Mouse (Mus musculus): ENCODE measurements around the gene Gdpgp1. TPM values are rescaled to one million over a fixed set of nuclear protein-coding genes. Genes with fewer than 3 reads are reported as not detected.
A peak's percentile ranks its signal among the peaks of the same experiment; 100 is the strongest.

Gene Gdpgp1
- polyA plus RNA-seq, 1 experiment from 2014 or later = 3.8 TPM

DNA sequence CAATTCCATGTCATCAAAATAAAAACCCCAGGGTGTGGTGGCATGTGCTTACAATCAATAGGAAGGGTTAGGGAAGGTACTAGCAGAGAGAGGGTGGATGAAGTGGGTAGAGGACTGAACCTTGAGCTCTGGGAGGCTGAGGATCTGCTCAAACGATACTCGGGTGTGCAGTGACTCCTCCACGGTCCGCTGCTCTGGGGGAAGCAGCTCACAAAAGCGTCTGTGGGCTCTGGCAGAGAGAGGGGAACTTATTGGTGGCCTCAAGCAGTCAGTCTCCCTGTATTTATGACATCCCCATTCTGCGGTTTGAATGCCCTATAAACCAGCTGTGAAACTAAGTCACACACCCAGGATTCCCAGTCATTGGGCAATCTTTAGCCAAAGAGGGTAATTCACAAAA, 2.5 kb upstream of the Gdpgp1 start:
- no peak for DNase-seq (ENCODE audit: low spot score, missing footprints)
- Histone ChIP-seq H3K36me3 (ENCODE audit: control insufficient read depth, insufficient read depth, low read length) (peaks cover 11% of the 10 kb centered on the region), H3K27me3 (ENCODE audit: control insufficient read depth, insufficient read depth, low read length) (no peaks in the 10 kb centered on the region), H3K4me3 (ENCODE audit: low read depth, low read length) (no peak overlapping the region), H3K4me1 (ENCODE audit: control insufficient read depth, insufficient read depth, low read length) (peaks cover 9% of the 10 kb centered on the region; the same call in 1 of the 2 replicates), H3K9me3 (ENCODE audit: control insufficient read depth, low read length) (no peaks in the 10 kb centered on the region), H3K27ac (ENCODE audit: low read depth, low read length) (no peak overlapping the region), H3K9ac (ENCODE audit: low read length) (no peak overlapping the region), H3K4me2 (no peak overlapping the region)
- no peak for ATAC-seq (ENCODE audit: low FRiP score)
- WGBS = 63% methylated on average over 6 of the region's 6 CpGs

DNA sequence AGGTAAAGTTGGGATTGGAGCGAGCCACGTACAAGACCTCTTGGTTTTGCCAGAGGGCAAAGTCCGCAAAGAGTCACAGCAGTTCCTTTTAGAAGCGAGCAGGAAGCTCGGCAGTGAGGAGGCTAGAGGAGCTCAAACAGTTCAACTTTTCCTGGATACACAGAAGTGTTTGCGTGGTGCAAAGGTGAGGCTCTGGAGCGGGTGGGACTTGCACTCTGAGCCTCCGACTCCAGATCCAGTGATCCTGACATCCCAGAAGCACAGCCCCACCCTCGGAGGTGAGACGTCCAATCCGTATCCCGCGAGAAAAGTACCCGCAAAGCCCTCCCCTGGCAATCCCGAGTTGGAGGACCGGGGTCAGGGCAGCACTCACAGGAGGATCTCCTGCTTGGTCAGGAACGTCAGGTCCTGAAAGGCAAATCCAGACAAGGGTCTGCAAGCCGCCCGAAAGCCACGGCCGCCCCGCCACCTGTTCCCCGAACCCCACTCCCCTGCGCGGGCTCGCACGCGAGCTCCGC, 635 bp upstream of the Gdpgp1 start:
- Histone ChIP-seq H3K9me3 (ENCODE audit: control insufficient read depth, low read length) (no peaks in the 10 kb centered on the region), H3K9ac (ENCODE audit: low read length) (peak overlapping the region; percentile 55), H3K36me3 (ENCODE audit: control insufficient read depth, insufficient read depth, low read length) (peaks cover 4% of the 10 kb centered on the region; the same call in 1 of the 2 replicates), H3K27ac (ENCODE audit: low read depth, low read length) (no peak overlapping the region), H3K4me2 (peak overlapping the region; percentile 81), H3K27me3 (ENCODE audit: control insufficient read depth, insufficient read depth, low read length) (no peaks in the 10 kb centered on the region), H3K4me1 (ENCODE audit: control insufficient read depth, insufficient read depth, low read length) (peaks cover 9% of the 10 kb centered on the region; the same call in 1 of the 2 replicates), H3K4me3 (ENCODE audit: low read depth, low read length) (peak overlapping the region; percentile 58)
- WGBS = under 1% methylated on average over 29 of the region's 29 CpGs
- peak; percentile 88 for DNase-seq (ENCODE audit: low spot score, missing footprints)
- ATAC-seq (ENCODE audit: low FRiP score) = no peak; the same call in 1 of the 2 replicates

DNA sequence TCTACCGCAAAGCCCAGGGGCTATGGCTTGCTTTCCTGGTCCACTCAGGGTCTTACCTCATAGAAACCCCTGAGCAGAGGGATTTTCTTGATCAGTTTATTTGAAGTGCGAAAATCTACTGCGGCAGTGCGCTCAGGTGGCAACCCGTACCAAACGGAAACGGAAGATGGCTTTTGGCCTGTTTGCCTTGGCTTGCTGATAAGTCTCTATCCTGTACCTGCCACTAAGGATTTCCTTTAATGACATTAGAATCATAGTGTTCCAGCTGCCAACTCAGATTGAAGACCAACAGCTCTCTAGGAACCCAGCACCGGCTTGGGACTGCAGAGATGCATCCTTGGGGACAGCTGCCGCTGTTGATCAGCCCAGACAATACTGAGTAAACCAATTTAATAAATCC, 1.1 kb downstream of the Gdpgp1 start:
- Histone ChIP-seq H3K4me1 (ENCODE audit: control insufficient read depth, insufficient read depth, low read length) (peaks cover 9% of the 10 kb centered on the region; the same call in 1 of the 2 replicates), H3K9ac (ENCODE audit: low read length) (no peak overlapping the region), H3K4me2 (no peak overlapping the region; the same call in 1 of the 2 replicates), H3K36me3 (ENCODE audit: control insufficient read depth, insufficient read depth, low read length) (peaks cover 3% of the 10 kb centered on the region; the same call in 1 of the 2 replicates), H3K4me3 (ENCODE audit: low read depth, low read length) (no peak overlapping the region), H3K27ac (ENCODE audit: low read depth, low read length) (no peak overlapping the region), H3K27me3 (ENCODE audit: control insufficient read depth, insufficient read depth, low read length) (no peaks in the 10 kb centered on the region), H3K9me3 (ENCODE audit: control insufficient read depth, low read length) (no peaks in the 10 kb centered on the region)
- no peak for DNase-seq (ENCODE audit: low spot score, missing footprints)
- 81% methylated on average over 9 of the region's 9 CpGs for WGBS
- ATAC-seq (ENCODE audit: low FRiP score) = no peak

DNA sequence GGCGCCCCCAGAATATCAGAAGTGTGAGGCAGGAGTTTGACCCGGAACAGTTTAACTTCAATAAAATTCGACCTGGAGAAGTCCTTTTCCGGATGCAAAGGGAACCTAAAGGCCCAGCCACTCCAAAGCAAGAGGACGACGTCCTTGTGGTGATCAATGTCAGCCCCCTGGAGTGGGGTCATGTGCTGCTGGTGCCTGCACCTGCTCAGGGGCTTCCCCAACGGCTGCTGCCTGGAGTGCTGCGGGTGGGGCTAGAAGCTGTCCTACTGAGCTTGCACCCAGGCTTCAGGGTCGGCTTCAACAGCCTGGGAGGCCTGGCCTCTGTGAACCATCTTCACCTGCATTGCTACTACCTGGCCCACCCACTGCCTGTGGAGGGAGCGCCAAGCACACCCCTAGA, 5.9 kb downstream of the Gdpgp1 start:
- no peak overlapping the region for H3K4me3 ChIP-seq (ENCODE audit: low read depth, low read length)
- H3K9me3 ChIP-seq (ENCODE audit: control insufficient read depth, low read length) = no peaks in the 10 kb centered on the region
- H3K27me3 ChIP-seq (ENCODE audit: control insufficient read depth, insufficient read depth, low read length) = no peaks in the 10 kb centered on the region
- no peak overlapping the region for H3K4me2 ChIP-seq
- H3K36me3 ChIP-seq (ENCODE audit: control insufficient read depth, insufficient read depth, low read length) = peaks cover 5% of the 10 kb centered on the region; the same call in 1 of the 2 replicates
- no peak overlapping the region for H3K27ac ChIP-seq (ENCODE audit: low read depth, low read length)
- 90% methylated on average over 10 of the region's 10 CpGs for WGBS
- ATAC-seq (ENCODE audit: low FRiP score) (no peak), DNase-seq (ENCODE audit: low spot score, missing footprints) (no peak)
- peaks cover 5% of the 10 kb centered on the region; the same call in 1 of the 2 replicates for H3K4me1 ChIP-seq (ENCODE audit: control insufficient read depth, insufficient read depth, low read length)
- no peak overlapping the region for H3K9ac ChIP-seq (ENCODE audit: low read length)

DNA sequence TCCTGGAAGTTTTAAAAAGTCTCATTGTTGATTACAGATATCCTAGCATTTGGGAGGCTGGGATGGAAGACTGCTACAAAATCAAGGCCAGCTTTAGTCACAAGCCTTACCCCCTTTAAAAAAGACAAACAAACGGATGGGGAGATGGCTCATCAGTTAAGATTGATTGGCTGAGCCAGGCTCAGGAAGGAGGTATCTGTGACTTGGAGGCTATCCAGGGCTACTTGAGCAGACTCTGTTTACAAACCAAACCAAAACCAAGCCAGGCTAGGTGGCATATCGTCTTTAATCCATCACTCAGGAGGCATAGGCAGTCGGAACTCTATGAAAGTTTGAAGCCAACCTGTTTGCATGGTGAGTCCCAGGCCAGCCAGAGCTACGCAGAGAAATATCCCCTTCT, 9.0 kb downstream of the Gdpgp1 start:
- Histone ChIP-seq H3K36me3 (ENCODE audit: control insufficient read depth, insufficient read depth, low read length) (peaks cover 5% of the 10 kb centered on the region; the same call in 1 of the 2 replicates), H3K9me3 (ENCODE audit: control insufficient read depth, low read length) (no peaks in the 10 kb centered on the region), H3K4me1 (ENCODE audit: control insufficient read depth, insufficient read depth, low read length) (no peaks in the 10 kb centered on the region), H3K4me3 (ENCODE audit: low read depth, low read length) (no peak overlapping the region), H3K27me3 (ENCODE audit: control insufficient read depth, insufficient read depth, low read length) (no peaks in the 10 kb centered on the region), H3K4me2 (no peak overlapping the region), H3K27ac (ENCODE audit: low read depth, low read length) (no peak overlapping the region), H3K9ac (ENCODE audit: low read length) (no peak overlapping the region)
- WGBS = 88% methylated on average over 4 of the region's 4 CpGs
- DNase-seq (ENCODE audit: low spot score, missing footprints) (no peak), ATAC-seq (ENCODE audit: low FRiP score) (no peak)

DNA sequence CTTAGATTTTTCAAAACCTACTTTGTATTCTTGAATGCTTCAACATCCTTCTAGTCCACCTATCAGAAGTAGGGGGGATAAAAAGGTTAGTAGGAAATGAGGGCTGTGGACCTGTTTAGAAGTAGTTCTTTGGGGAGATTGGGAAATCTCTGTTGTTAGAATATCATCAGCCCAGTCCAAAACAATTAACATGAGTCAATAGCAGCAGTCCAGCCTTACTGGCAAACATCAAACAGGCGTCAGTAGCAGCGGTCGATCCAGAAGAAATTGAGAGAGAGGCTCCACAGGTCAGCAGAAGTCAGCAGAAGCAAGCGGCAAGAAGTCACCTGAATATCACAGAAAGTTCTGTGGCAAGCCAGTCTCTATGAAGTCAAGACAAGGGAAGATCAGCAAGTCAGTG, 12.2 kb downstream of the Gdpgp1 start:
- 0 out of 2 replicates have a peak, but pooled peaks cover 2% of the 10 kb centered on the region for H3K36me3 ChIP-seq (ENCODE audit: control insufficient read depth, insufficient read depth, low read length)
- WGBS = 95% methylated on average over 4 of the region's 4 CpGs
- H3K4me3 ChIP-seq (ENCODE audit: low read depth, low read length) = no peak overlapping the region
- no peak overlapping the region for H3K4me2 ChIP-seq
- no peak overlapping the region for H3K27ac ChIP-seq (ENCODE audit: low read depth, low read length)
- DNase-seq (ENCODE audit: low spot score, missing footprints) = no peak
- H3K9me3 ChIP-seq (ENCODE audit: control insufficient read depth, low read length) = no peaks in the 10 kb centered on the region
- H3K27me3 ChIP-seq (ENCODE audit: control insufficient read depth, insufficient read depth, low read length) = no peaks in the 10 kb centered on the region
- H3K4me1 ChIP-seq (ENCODE audit: control insufficient read depth, insufficient read depth, low read length) = no peaks in the 10 kb centered on the region
- H3K9ac ChIP-seq (ENCODE audit: low read length) = no peak overlapping the region
- no peak for ATAC-seq (ENCODE audit: low FRiP score)

DNA sequence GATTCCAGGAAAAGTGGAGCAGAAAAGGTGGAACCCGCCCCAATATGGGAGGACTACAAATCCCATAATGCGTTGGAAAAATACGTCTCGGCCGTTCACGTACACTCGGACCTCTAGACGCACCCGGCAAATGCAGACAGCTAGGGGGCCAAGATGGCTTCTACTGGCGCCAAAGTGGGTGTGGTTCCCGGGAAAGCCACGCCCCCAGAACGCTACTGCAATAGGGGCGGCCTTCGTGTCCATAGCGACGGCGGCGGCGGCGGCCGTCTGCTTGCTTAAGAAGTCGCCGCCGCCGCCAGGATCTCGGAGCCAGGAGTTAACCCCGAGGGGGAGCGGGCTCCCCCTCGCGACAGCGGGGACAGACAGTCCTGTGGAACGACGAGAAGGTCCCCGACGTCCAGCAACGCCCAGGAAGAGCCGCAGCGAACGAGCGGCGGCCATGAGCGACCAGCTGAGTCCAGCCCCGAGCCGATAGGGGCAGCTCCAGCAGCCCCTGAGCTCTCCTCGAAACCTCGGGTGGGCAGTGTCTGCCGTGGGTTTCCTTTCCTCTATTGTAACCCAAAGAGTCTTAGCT, 13.6 kb downstream of the Gdpgp1 start, which contains the start of gene Ttll13:
Ttll13 (plus strand) TSS at position 229 of the 574 bp plus-strand sequence.
- Histone ChIP-seq H3K36me3 (ENCODE audit: control insufficient read depth, insufficient read depth, low read length) (0 out of 2 replicates have a peak, but pooled peaks cover under 1% of the 10 kb centered on the region), H3K4me3 (ENCODE audit: low read depth, low read length) (peak within 1 kb of the TSS; percentile 44), H3K27me3 (ENCODE audit: control insufficient read depth, insufficient read depth, low read length) (no peaks in the 10 kb centered on the region), H3K4me2 (peak within 1 kb of the TSS; percentile 49), H3K9me3 (ENCODE audit: control insufficient read depth, low read length) (no peaks in the 10 kb centered on the region), H3K9ac (ENCODE audit: low read length) (peak within 1 kb of the TSS; percentile 73), H3K4me1 (ENCODE audit: control insufficient read depth, insufficient read depth, low read length) (no peaks in the 10 kb centered on the region), H3K27ac (ENCODE audit: low read depth, low read length) (peak within 1 kb of the TSS; percentile 76)
- ATAC-seq (ENCODE audit: low FRiP score) = peak; percentile 98
- WGBS = under 1% methylated on average over 48 of the region's 48 CpGs
- DNase-seq (ENCODE audit: low spot score, missing footprints) = peak; percentile 100

DNA sequence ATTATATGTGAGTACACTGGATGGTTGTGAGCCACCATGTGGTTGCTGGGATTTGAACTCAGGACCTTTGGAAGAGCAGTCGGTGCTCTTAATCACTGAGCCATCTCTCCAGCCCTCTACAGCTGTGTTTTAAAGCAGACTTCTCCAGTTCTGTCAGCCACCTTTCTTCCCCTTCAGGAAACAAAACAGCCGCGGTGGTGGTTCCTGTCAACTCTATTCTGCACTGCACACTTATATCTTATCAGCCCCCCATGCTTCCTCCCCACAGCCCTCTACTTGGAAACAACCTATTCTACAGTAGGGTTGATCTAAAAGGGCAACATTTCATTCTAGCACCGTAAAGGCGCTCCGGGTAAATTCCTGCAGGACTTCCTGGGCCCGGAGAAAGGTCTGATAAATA, 14.2 kb downstream of the Gdpgp1 start:
- Histone ChIP-seq H3K36me3 (ENCODE audit: control insufficient read depth, insufficient read depth, low read length) (no peaks in the 10 kb centered on the region), H3K27me3 (ENCODE audit: control insufficient read depth, insufficient read depth, low read length) (no peaks in the 10 kb centered on the region), H3K4me3 (ENCODE audit: low read depth, low read length) (peak overlapping the region; percentile 44), H3K4me2 (peak overlapping the region; percentile 49; the same call in 1 of the 2 replicates), H3K9me3 (ENCODE audit: control insufficient read depth, low read length) (no peaks in the 10 kb centered on the region), H3K9ac (ENCODE audit: low read length) (no peak overlapping the region; the same call in 1 of the 2 replicates), H3K27ac (ENCODE audit: low read depth, low read length) (no peak overlapping the region; the same call in 1 of the 2 replicates), H3K4me1 (ENCODE audit: control insufficient read depth, insufficient read depth, low read length) (no peaks in the 10 kb centered on the region)
- DNase-seq (ENCODE audit: low spot score, missing footprints) = no peak
- WGBS = 74% methylated on average over 7 of the region's 7 CpGs
- no peak for ATAC-seq (ENCODE audit: low FRiP score)

DNA sequence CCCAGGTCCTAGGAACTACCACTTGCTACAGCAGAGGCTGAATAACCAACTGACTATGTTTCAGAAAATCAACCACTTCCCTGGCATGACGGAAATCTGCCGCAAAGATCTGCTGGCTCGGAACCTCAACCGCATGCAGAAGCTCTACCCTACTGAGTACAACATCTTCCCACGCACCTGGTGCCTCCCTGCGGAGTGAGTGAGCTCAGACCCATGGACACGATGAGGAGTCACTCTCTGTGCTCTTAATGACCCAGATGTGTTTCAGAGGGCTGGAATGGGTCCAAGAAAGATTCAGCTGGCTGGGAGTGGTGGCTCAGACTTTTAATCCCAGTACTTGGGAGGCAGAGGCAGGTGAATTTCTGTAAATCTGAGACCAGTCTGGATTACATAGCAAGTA, 19.8 kb downstream of the Gdpgp1 start:
- no peaks in the 10 kb centered on the region for H3K36me3 ChIP-seq (ENCODE audit: control insufficient read depth, insufficient read depth, low read length)
- 82% methylated on average over 7 of the region's 7 CpGs for WGBS
- no peaks in the 10 kb centered on the region for H3K9me3 ChIP-seq (ENCODE audit: control insufficient read depth, low read length)
- no peak for ATAC-seq (ENCODE audit: low FRiP score)
- no peaks in the 10 kb centered on the region for H3K4me1 ChIP-seq (ENCODE audit: control insufficient read depth, insufficient read depth, low read length)
- no peak overlapping the region for H3K4me2 ChIP-seq
- H3K27me3 ChIP-seq (ENCODE audit: control insufficient read depth, insufficient read depth, low read length) = no peaks in the 10 kb centered on the region
- H3K27ac ChIP-seq (ENCODE audit: low read depth, low read length) = no peak overlapping the region
- H3K4me3 ChIP-seq (ENCODE audit: low read depth, low read length) = no peak overlapping the region
- H3K9ac ChIP-seq (ENCODE audit: low read length) = no peak overlapping the region
- DNase-seq (ENCODE audit: low spot score, missing footprints) = peak; percentile 62

Measured in midbrain, embryonic 11.5 days (tissue).